Mouse (Mus musculus) myocyte (in vitro differentiated cells): ENCODE data around the gene Rtp4.

ENCODE experiments used
- CEBPB ChIP-seq: IDR thresholded peaks from 2 replicates; pipeline ENCODE4 v1.6.1; 2011; ENCODE audit warnings: mild to moderate bottlenecking, moderate library complexity; ENCODE audit not compliant: poor library complexity, insufficient read depth, severe bottlenecking
- MAX ChIP-seq: IDR thresholded peaks from one replicate; pipeline ENCODE4 v1.6.1; 2011; ENCODE audit warnings: low read depth, mild to moderate bottlenecking, control low read depth
- MYOG ChIP-seq, 3 experiments: IDR thresholded peaks; one replicate each; pipeline ENCODE4 v1.6.1; 2011; ENCODE audit warnings: control low read depth in 2 of 3, low read depth in 2 of 3, mild to moderate bottlenecking in 2 of 3; ENCODE audit not compliant: insufficient read length in 2 of 3, control insufficient read depth in 1 of 3, insufficient read depth in 1 of 3
- POLR2A ChIP-seq: IDR thresholded peaks from one replicate; pipeline ENCODE4 v1.6.1; 2011; ENCODE audit warnings: low read depth, mild to moderate bottlenecking, control low read depth, moderate library complexity; ENCODE audit not compliant: insufficient read length
- POLR2AphosphoS2 ChIP-seq: IDR thresholded peaks from one replicate; pipeline ENCODE4 v1.6.1; 2011; ENCODE audit warnings: low read depth, control low read depth; ENCODE audit not compliant: insufficient read length
- SRF ChIP-seq: IDR thresholded peaks from one replicate; pipeline ENCODE4 v1.6.1; 2011; ENCODE audit warnings: low read depth; ENCODE audit not compliant: control insufficient read depth, insufficient read length
- TCF3 ChIP-seq: IDR thresholded peaks from one replicate; pipeline ENCODE4 v1.6.1; 2011; ENCODE audit warnings: low read depth, control low read depth; ENCODE audit not compliant: insufficient read length
- USF1 ChIP-seq: IDR thresholded peaks from one replicate; pipeline ENCODE4 v1.6.1; 2011; ENCODE audit warnings: low read depth, mild to moderate bottlenecking, control low read depth, moderate library complexity

DNA sequence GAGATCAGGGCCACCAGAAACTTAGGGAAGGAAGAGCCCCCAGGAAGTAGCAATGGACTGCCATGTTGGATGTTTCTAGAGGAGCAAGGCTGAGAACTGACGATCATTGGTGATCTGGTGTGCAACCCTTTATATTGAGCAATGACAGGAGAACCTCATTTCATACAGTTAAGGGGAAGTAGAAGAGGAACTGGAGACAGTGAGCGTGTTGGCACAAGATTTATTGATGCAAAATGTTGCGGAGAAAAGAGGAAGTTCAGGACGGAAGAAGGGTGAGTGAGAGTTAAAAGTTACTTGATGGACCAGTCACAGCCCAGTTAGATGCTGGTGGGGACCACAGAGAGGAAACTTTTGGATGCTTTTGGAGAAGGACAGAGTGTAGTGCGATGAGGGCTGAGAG, 37.1 kb downstream of the Rtp4 start:
- TF ChIP-seq MAX (no peak), POLR2A (no peak), SRF (no peak), TCF3 (no peak), MYOG (IDR thresholded peaks at IDR 0.05; ENCODE audit: control insufficient read depth in 1 of 3, insufficient read depth in 1 of 3, insufficient read length in 2 of 3, low read depth in 2 of 3) (no peak), POLR2AphosphoS2 (no peak), USF1 (no peak), CEBPB (no peak)
